Mouse (Mus musculus): Measurements from ENCODE around the gene Tollip. TPM values are rescaled to one million over a fixed set of nuclear protein-coding genes. Genes with fewer than 3 reads are reported as not detected.
A peak's percentile ranks its signal among the peaks of the same experiment; 100 is the strongest.
"Not testable (repeated sequence)": the region's sequence is repeated elsewhere in the genome, so short reads cannot be mapped to it uniquely, and the experiment has no call there.

Tollip gene
- total RNA-seq, 2 experiments from 2014 or later, result 47.2 to 47.7 TPM

DNA sequence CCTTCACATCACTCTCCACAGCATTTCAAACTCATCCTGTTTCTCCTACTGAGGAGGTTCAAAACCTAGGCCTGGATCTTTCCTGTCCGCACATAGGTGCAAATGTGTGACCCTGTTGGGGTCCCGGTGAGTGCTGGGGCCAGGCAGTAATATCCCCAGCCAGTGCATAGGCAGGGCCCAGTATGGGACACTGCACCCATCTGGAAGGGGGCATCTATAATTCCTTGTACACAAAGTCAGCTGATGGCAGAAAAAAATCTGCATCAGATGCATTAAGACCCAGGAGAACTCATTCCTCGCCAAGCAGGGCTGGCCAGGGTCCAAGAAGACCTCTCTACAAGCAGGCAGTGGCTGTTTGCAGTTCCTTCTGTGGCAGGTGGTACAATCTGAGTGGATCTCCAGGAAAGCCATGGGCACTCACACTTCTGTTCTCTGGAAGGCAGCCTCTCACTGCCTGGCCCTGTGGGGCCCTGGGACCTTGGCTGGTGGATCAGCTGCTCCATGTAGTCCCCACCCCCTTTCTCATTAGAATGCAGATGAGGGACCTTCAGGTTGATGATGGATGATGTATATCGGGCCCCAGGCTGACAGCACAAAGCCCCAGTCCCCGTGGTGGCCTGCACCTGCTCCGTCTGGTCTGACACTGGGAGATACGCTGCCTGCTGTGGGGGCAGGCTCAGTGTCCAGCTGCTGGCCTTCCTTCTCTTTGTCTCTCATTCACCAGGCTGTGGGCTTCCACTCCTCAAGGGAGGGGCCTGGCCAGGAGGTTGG is 16.0 kb upstream of the Tollip start:
- intact Hi-C loops (cut with DNase I), result loop anchor here (5.0 kb wide), 1 partner anchor 162 kb away; no protein-coding TSS in a partner anchor
- DNase-seq, result no peak

DNA sequence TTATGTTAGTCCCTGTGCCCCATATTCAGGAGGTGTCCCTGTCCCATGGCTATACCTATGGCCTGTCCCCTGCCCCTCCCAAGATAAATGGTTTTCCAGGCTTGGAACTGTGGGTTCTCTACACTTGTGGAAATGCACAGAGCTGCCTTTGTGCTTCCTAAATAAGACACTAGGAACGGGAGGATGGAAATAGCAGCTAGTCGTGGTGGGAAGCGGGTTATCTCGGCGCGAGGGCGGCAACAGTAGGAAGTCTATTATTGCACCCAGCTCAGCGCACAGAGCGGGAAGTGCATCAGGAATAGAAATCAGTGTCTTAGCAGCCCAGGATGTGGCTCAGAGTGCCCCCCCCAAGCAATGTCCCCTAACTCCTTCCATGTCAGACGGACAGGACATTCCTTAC is 10.3 kb upstream of the Tollip start:
- DNase-seq, result no peak
- intact Hi-C loops (cut with DNase I), result loop anchor here (10.0 kb wide), 1 partner anchor 166 kb away; the partner anchor contains the start of gene Dusp8

DNA sequence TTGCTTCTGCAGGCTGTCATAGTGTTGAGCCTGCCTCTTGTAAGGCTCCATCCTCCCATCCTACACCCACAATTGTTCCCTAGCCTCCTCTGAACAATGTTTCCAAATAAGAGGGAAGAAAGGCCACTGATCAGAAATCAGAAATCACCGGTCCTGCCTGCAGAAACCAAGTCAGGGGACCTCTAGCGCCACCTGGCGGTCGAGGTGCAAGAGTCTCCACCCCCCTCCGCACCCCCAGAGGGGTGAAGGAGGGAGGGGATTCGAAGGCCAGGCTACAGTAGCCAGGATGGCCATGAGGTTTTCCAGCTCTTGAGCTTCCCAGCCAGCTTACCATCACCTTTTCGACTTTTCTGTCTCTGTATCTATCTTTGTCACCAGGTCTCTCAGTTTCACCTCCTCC is 6.6 kb upstream of the Tollip start:
- DNase-seq, result peak; percentile 39 to 78
- intact Hi-C loops (cut with DNase I), result loop anchor here (1.0 to 10.0 kb wide), 2 partner anchors 170 kb away; partner anchors contain the start of gene Dusp8

DNA sequence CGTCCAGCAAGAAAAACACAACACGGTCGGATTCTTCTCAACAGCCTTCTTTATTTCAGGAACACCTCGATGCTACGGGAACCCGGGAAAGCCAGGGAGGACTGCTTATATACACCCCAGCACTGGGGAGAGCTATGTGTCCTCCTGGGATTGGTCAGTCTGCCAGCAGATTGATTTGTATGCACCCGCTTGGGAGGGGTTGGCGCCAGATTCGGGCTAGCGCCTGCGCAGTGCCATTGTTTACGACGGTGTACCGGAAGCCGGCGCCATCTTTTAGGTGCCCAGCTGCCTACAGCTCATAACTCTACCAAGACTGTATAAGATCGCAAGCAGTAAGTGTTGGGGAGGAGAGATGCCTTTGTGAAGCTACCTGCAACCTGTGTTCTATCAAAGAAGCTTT is 5.8 kb upstream of the Tollip start:
- not testable (repeated sequence) for DNase-seq
- intact Hi-C loops (cut with DNase I), result loop anchor here (10.0 kb wide), 1 partner anchor 171 kb away; the partner anchor contains the start of gene Dusp8

DNA sequence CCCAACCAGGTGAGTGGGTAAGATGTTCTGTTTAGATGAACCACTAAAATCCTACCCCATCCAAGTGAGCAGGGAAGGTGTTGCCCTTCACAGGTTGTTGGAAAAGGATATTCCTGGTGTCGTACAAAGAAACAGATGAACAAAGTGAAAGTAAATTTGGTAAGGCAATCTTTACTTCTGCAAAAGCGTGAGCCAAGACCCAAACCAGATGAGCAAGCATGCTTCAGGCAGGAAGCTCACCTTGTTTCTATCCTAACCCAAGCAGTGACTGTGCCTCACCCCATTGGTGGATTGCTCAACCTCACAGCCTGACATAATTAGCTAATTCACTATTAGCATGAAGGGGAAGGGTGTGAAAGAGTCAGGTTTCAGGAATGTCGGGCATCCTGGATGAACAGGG is 7.0 kb downstream of the Tollip start:
- intact Hi-C loops (cut with DNase I), result no loop called here
- DNase-seq, result no peak

DNA sequence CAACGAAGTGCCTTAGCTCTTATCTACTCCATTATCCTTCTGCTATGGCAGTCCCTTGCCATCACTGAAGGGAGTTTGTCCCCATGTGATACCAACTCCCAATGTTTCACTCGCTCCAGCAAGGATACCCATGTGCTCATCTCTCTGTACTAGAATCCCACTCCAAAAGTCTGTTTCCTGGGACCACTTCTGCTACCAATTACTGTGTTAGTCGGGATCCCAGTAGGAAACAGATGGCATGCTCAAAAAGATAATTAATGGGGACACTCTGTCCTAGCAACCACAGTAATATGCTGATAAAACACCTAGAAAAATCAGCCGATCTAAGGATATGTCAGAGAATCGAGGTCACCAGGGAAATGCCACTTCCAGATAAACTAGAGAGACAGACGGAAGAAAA is 9.7 kb downstream of the Tollip start:
- no peak for DNase-seq
- intact Hi-C loops (cut with DNase I), result no loop called here

DNA sequence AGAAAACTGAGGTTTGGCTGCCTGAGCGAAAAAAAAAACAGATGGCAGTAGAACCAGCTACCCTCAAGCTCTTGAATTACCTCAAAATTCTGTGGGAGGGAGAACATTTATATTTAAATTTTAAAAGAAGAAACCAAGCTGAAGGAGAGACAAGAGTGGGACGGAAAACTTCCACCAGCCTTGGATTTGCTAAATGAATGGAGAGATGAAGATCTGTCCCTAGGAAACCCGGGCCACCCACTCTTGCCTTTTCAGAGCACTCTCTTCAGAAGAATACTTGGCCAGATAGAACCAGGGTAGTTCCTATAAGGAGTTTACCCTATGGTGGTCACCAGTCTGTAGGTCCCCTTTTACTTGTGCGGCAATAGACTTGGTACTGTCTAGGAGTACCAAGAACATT is 15.5 kb downstream of the Tollip start:
- DNase-seq, result no peak
- intact Hi-C loops (cut with DNase I), result no loop called here

DNA sequence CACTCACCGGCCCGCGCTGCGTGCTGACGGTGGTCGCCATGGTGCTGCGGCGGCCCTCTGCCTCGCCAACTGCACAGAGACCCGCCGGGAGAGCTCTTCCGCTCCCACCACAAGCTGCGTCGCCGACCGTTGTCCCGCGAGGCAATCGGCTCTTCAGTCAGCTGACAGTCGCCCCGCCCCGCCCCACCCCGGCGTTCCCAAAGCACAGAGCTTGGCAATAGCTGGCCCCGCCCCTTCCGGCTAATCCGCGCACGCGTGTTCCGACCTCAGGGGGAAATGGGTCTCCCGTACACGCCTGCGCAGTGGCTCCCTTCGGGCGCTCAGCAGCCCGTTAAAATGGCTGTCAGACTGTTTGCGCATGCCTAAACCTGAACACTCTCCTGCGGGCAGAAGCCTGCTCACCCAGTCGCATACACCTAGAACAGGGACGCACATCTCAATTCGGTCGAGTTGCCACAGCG is 16.0 kb downstream of the Tollip start:
- intact Hi-C loops (cut with DNase I), result no loop called here

DNA sequence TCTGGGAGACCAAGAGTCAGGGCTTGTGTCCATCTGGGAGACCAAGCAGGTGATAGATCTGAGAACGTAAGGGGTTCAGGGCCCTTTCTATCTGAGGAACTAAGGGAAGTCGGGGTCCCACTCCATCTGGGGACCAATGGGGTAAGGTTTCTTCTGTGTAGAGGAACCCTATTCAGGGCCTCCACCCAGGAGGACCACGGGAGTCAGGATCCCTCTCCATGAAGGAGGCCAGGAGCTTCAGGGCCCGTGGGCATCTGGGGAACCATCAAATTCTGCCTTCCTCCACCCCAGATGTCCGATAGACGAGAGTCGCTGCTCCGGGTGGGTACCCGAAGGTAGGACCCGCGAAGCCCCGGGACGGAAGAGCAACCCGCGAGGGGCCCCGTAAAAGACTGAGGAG is 16.5 kb downstream of the Tollip start:
- intact Hi-C loops (cut with DNase I), result no loop called here
- DNase-seq, result no peak

More for the DNA sequence above, 16.0 kb downstream of the Tollip start:
- peak; percentile 99 to 100 for DNase-seq

DNA sequence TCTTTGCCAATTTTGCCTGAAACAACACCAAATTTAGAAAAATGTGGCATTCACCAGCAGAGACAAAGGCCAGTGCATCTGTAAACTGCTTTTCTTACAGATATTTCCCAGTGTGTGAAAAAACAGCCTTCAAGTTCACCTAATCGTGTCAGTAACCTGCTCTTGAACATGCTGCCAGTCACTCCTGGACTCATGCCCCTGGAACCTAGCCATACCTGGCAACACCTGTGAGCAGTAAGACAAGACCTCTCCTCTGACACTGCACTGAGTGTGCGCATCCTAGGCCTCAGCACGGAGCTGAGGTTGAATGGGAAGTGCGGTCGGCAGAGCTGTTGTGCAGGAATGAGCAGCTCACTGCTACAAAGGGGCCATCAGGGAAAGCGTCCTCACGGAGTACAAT is 26.2 kb downstream of the Tollip start:
- intact Hi-C loops (cut with DNase I), result no loop called here

DNA sequence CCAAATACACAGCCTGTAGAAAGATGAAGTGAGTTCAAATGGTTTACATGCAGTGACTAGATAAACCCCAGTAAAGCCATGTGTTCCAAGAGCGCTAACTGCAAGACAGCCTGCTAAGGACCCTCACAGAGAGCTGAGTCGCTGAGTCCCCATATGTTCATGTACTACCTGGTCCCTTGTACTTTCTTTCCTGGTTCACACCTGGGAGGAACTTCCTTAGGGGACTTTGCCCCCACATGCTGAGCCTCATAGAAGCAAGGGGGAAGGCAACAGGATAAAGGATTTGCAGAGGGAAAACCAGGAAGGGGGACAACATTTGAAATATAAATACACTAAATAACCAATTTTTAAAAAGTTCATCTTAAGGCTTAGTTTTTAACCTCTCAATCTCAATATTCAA is 39.5 kb downstream of the Tollip start:
- DNase-seq, result no peak
- intact Hi-C loops (cut with DNase I), result no loop called here

More for the DNA sequence above, 26.2 kb downstream of the Tollip start:
- DNase-seq, result no peak

DNA sequence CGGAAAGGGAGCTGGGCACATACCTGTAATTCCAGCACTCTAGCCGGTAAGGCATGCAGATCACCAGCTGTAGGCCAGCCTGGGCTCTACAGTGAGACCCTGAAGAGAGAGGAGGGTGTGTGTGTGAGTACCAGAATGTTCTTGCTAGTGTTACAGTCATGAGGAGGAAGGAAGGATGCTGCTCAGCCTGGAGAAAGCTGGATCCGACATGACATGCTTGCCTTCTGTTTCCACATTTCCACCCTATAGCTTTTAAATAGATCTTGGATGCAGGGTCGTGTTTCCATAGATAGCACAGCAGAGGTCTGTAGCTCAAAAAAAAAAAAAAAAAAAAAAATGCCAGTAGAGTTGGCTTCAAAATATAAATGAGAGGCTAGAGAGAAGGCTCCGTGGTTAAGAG is 43.4 kb downstream of the Tollip start:
- DNase-seq, result no peak
- intact Hi-C loops (cut with DNase I), result no loop called here

DNA sequence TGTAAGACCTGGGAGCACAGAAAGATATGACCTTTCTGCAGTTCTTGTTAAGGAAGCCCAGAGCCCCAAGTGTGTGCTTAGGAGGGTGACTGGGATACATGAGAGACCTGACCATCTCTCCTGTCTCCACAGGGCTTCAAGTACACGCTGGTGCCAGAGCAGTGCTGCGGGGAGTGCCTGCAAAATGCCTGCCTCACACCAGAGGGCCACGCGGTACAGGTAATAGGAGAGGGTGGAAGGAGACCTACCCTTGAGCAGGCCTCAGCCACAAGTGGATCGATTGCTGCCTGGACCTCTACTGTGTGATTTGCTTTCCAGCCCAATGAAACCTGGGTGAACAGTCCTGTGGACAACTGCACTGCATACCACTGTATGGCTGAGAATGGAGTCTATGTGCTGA is 47.8 kb downstream of the Tollip start:
- intact Hi-C loops (cut with DNase I), result no loop called here

DNA sequence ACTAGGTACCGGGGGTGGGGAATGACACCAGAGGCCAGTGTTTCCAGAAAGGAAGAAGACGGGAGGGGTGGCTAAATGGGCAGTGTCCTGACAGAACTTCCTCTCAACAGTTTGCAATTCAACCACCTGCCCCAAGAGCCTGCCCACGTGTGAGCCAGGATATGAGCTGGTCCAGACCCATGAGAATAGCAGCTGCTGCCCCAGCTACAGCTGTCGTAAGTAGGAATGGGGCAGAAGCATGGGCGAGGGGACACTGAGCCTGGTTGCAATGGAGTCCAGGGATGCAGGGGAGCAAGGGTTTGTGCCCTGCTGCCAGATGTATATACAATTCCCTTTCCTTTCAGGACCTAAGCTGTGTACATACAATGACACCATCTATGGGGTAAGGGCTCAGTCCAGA is 48.7 kb downstream of the Tollip start:
- intact Hi-C loops (cut with DNase I), result no loop called here
- DNase-seq, result no peak

More for the DNA sequence above, 47.8 kb downstream of the Tollip start:
- DNase-seq, result peak; percentile 11 to 23

DNA sequence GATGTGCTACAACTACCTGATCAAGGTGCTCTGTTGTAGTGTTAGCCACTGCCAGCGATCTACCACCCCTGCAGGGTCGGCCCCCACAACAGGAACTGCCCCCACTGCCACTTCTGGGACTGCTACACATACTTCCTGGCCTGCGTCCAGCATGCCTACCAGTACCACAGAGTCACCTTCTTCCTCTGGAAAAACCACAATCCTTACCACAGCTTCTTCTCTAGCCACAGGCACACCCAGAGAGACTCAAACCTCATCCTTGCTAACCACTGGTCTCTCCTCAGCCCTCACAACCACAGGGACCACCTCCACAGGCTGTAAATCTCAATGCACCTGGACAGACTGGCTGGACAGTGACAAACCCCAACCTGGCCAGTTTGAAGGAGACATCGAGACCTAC is 57.3 kb downstream of the Tollip start:
- no peak for DNase-seq
- intact Hi-C loops (cut with DNase I), result no loop called here

DNA sequence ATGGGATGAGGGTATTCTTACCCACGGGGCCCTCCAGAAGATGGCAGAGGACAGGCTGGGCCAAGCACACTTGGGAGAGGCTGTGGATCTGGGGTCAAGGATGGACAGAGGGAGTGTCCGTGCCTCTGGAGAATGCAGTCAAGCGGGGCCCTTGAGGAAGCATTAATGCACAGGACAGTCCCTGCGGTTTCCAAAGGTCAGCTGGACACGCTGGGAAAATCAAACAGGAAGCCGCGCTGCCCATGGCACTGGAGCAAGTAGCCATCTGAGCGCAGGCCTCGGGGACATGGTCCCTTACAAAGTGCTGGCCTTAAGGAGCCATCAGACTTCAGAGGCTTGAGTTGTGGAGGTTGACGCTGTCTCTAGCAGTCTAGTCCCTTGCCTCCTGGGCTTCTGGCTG is 78.0 kb downstream of the Tollip start:
- no peak for DNase-seq
- intact Hi-C loops (cut with DNase I), result no loop called here

DNA sequence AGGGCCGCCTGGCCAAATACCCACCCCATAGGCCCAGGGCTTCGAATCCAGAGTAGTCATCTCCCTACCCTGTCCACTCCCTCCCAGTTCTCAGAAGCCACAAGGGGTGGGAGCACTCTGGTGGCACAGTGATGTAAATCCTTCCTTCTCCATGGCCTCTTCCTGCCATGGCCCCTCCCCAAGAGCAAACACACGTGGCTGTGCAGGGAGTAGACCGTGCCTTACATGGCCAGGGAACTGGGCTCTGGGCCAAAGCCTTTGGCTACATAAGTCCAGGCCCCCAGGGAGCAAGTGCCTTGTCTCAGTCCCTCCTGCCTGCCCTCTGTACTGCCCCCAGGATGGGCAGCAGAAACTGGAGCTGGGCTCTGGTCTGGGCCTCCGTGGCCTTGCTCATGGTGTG is 79.5 kb downstream of the Tollip start, which contains the start of gene Muc5b:
Muc5b (plus strand) TSS at position 292 of the 400 bp plus-strand sequence.
- intact Hi-C loops (cut with DNase I), result no loop called here
- DNase-seq, result peak; percentile 29 to 30

DNA sequence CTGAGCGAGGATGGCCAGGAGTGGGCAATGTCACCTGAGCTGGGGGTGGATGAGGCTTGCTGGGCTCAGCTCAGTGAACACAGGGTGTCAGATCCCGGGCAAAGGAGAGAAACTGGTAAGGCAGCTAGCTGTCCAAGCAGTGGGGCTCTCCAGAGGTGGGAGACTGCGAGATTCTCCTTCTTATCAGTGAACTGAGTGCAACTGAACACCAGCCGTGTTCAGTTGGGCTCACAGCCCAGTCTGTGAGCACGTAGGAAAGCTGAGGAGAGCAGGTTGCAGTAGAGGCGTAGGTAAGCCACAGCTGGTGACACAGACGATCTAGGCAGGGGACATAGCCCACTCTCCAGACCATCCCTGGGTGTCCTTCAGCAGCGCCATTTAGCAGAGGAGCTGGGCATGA is 81.9 kb downstream of the Tollip start:
- DNase-seq, result peak in 1 of 2 experiments; percentile 8
- intact Hi-C loops (cut with DNase I), result no loop called here

DNA sequence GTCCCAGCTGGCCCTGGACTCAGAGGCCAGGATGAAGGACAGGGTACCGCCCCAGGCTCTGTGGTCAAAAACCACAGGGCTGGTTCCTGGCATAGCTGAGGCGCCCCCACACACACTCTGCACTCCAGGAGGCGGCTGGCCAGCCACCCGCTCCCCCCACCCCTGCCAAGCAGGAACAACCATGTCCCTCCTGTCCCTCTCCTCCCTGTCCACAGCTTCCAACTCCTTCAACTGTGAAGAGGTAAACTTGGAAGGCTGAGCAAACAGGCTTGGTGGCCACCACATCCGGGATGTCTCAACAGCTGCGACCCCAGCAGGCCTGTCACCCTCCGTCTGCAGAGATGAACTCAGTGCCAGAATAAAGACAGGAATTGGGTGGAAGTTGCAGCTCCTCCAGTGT is 82.4 kb downstream of the Tollip start:
- DNase-seq, result no peak
- intact Hi-C loops (cut with DNase I), result no loop called here
